Mouse (Mus musculus) CH12.LX (cell line): ENCODE data around the gene Lrguk. TPM values are rescaled to one million over a fixed set of nuclear protein-coding genes. Genes with fewer than 3 reads are reported as not detected.

Experiments
- DNase-seq: peaks from one replicate; pipeline ENCODE4 v3.0.0-alpha.2; 2013; ENCODE audit errors: extremely low read depth
- H3K27ac ChIP-seq: 2 replicates; pipeline ENCODE4 v1.5.1; 2012; ENCODE audit warnings: low read depth, mild to moderate bottlenecking, control low read depth, moderate library complexity; ENCODE audit not compliant: insufficient read depth
- H3K27me3 ChIP-seq: replicated peaks from 2 replicates; pipeline ENCODE3; 2012; ENCODE audit warnings: inconsistent platforms
- H3K36me3 ChIP-seq, 2 experiments: replicated peaks in 1 of 2; 2 replicates each; pipeline versions ENCODE3 to v1.6.1; 2012; ENCODE audit warnings: inconsistent platforms in 1 of 2, low read length in 1 of 2, mild to moderate bottlenecking in 1 of 2, mixed read lengths in 1 of 2, moderate library complexity in 1 of 2; ENCODE audit not compliant: control insufficient read depth in 1 of 2, insufficient read depth in 1 of 2
- H3K4me1 ChIP-seq, 2 experiments: 2 replicates each; pipeline ENCODE4 v1.6.1; 2012; ENCODE audit warnings: inconsistent platforms in 1 of 2, moderate library complexity in 1 of 2; ENCODE audit not compliant: insufficient read depth in 2 of 2, control insufficient read depth in 1 of 2
- H3K4me2 ChIP-seq: 2 replicates; pipeline ENCODE4 v1.6.1; 2012; ENCODE audit warnings: low read depth, mild to moderate bottlenecking, control low read depth; ENCODE audit not compliant: poor library complexity, insufficient read depth, severe bottlenecking
- H3K4me3 ChIP-seq, 3 experiments: fragments of 150-350 bp in 1 of 3; sonication (generic) in 1 of 3; replicated peaks in 1 of 3; 2 replicates each; pipeline versions ENCODE3 to v1.5.1; 2011 to 2012; ENCODE audit warnings: low read depth in 2 of 3, low read length in 2 of 3, mild to moderate bottlenecking in 2 of 3, moderate library complexity in 2 of 3, control low read depth in 1 of 3, improper control_type of control experiment in 1 of 3, inconsistent platforms in 1 of 3, mixed read lengths in 1 of 3; ENCODE audit not compliant: poor library complexity in 1 of 3
- H3K79me2 ChIP-seq: replicated peaks from 2 replicates; pipeline ENCODE4 v1.6.1; 2012; ENCODE audit warnings: mild to moderate bottlenecking, moderate library complexity; ENCODE audit not compliant: control insufficient read depth, poor library complexity, insufficient read depth, severe bottlenecking; ENCODE audit errors: extremely low read depth
- H3K9ac ChIP-seq: 2 replicates; pipeline ENCODE4 v1.6.1; 2012; ENCODE audit warnings: low read depth, mild to moderate bottlenecking, control low read depth, moderate library complexity; ENCODE audit not compliant: insufficient read depth
- H3K9me3 ChIP-seq: replicated peaks from 2 replicates; pipeline ENCODE3; 2012; ENCODE audit warnings: low read length, inconsistent platforms, mixed read lengths
- BHLHE40 ChIP-seq: IDR thresholded peaks from 2 replicates; pipeline ENCODE4 v1.6.1; 2011; ENCODE audit warnings: mild to moderate bottlenecking, low read depth, low read length, improper control_type of control experiment
- E2F4 ChIP-seq: IDR thresholded peaks from 2 replicates; pipeline ENCODE4 v1.6.1; 2011; ENCODE audit warnings: low read depth, low read length, improper control_type of control experiment; ENCODE audit not compliant: insufficient replicate concordance
- ELF1 ChIP-seq: IDR thresholded peaks from 2 replicates; pipeline ENCODE4 v1.6.1; 2014; ENCODE audit warnings: low read depth, mild to moderate bottlenecking, inconsistent platforms, low read length, improper control_type of control experiment
- EP300 ChIP-seq: IDR thresholded peaks from 2 replicates; pipeline ENCODE4 v1.6.1; 2011; ENCODE audit warnings: low read length, improper control_type of control experiment
- ETS1 ChIP-seq: conservative IDR thresholded peaks from 2 replicates; pipeline ENCODE4 v1.6.1; 2012; ENCODE audit warnings: low read depth, mild to moderate bottlenecking, inconsistent platforms, low read length, improper control_type of control experiment, moderate library complexity
- GABPA ChIP-seq: IDR thresholded peaks from 2 replicates; pipeline ENCODE4 v1.6.1; 2012; ENCODE audit warnings: low read depth, low read length, improper control_type of control experiment, inconsistent platforms; ENCODE audit not compliant: insufficient replicate concordance
- IRF4 ChIP-seq: IDR thresholded peaks from 2 replicates; pipeline ENCODE4 v1.6.1; 2014; ENCODE audit warnings: low read depth, mild to moderate bottlenecking, inconsistent platforms, low read length, improper control_type of control experiment
- JUN ChIP-seq: IDR thresholded peaks from 2 replicates; pipeline ENCODE4 v1.6.1; 2011; ENCODE audit warnings: low read depth, mild to moderate bottlenecking, low read length, improper control_type of control experiment, moderate library complexity; ENCODE audit not compliant: insufficient read depth
- JUND ChIP-seq: conservative IDR thresholded peaks from 2 replicates; pipeline ENCODE4 v1.6.1; 2011; ENCODE audit warnings: low read depth, low read length, improper control_type of control experiment
- MAFK ChIP-seq: IDR thresholded peaks from 2 replicates; pipeline ENCODE4 v1.6.1; 2011; ENCODE audit warnings: low read length, improper control_type of control experiment; ENCODE audit not compliant: insufficient replicate concordance
- MAX ChIP-seq: IDR thresholded peaks from 2 replicates; pipeline ENCODE4 v1.6.1; 2011; ENCODE audit warnings: low read length, improper control_type of control experiment
- MAZ ChIP-seq: IDR thresholded peaks from 2 replicates; pipeline ENCODE4 v1.6.1; 2012; ENCODE audit warnings: low read depth, mild to moderate bottlenecking, inconsistent platforms, low read length, improper control_type of control experiment, moderate library complexity
- MEF2A ChIP-seq: IDR thresholded peaks from 2 replicates; pipeline ENCODE4 v1.6.1; 2014; ENCODE audit warnings: low read depth, mild to moderate bottlenecking, inconsistent platforms, low read length, improper control_type of control experiment, borderline replicate concordance
- MXI1 ChIP-seq: IDR thresholded peaks from 2 replicates; pipeline ENCODE4 v1.6.1; 2011; ENCODE audit warnings: mild to moderate bottlenecking, low read depth, low read length, improper control_type of control experiment
- MYC ChIP-seq: IDR thresholded peaks from 2 replicates; pipeline ENCODE4 v1.6.1; 2011; ENCODE audit warnings: low read depth, mild to moderate bottlenecking, improper control_type of control experiment, low read length
- PAX5 ChIP-seq: IDR thresholded peaks from 2 replicates; pipeline ENCODE4 v1.6.1; 2012; ENCODE audit warnings: low read length, inconsistent platforms, mixed read lengths
- TBP ChIP-seq: conservative IDR thresholded peaks from 2 replicates; pipeline ENCODE4 v1.6.1; 2011; ENCODE audit warnings: low read depth, low read length, improper control_type of control experiment
- TCF12 ChIP-seq: IDR thresholded peaks from 2 replicates; pipeline ENCODE4 v1.6.1; 2014; ENCODE audit warnings: low read depth, mild to moderate bottlenecking, inconsistent platforms, low read length, improper control_type of control experiment
- USF2 ChIP-seq: conservative IDR thresholded peaks from 2 replicates; pipeline ENCODE4 v1.6.1; 2011; ENCODE audit warnings: low read depth, low read length, improper control_type of control experiment
- ZC3H11A ChIP-seq: IDR thresholded peaks from 2 replicates; pipeline ENCODE4 v1.6.1; 2012; ENCODE audit warnings: low read depth, mild to moderate bottlenecking, inconsistent platforms, low read length, improper control_type of control experiment
- ZKSCAN1 ChIP-seq: IDR thresholded peaks from 2 replicates; pipeline ENCODE4 v1.6.1; 2012; ENCODE audit warnings: low read depth, inconsistent platforms, low read length, improper control_type of control experiment, borderline replicate concordance
- ZMIZ1 ChIP-seq: IDR thresholded peaks from 2 replicates; pipeline ENCODE4 v1.6.1; 2012; ENCODE audit warnings: low read depth, mild to moderate bottlenecking, inconsistent platforms, low read length, improper control_type of control experiment
- ZNF384 ChIP-seq: IDR thresholded peaks from 2 replicates; pipeline ENCODE4 v1.6.1; 2012; ENCODE audit warnings: low read depth, low read length, improper control_type of control experiment, inconsistent platforms
- dilution Hi-C: fragments of 300-500 bp; cut with MboI; formaldehyde crosslinking; loops from 2 replicates; pipeline ENCODE4 v1.14.3; 2020; ENCODE audit warnings: low sequenced_read_pairs; ENCODE audit not compliant: extremely low pct_unique_long_range_greater_than_20kb, extremely low pct_ligation_motif_present
- in situ Hi-C: fragments of 300-500 bp; cut with MboI; formaldehyde crosslinking; loops from 3 replicates; pipeline ENCODE4 v1.14.3; 2019; ENCODE audit warnings: low sequenced_read_pairs, low pct_ligation_motif_present, low pct_unique_long_range_greater_than_20kb, mixed read lengths
- polyA plus RNA-seq: library from polyadenylated mRNA; unstranded; fragments of >175 nt; gene quantifications from 2 replicates; pipeline ENCODE4 v1.2.1, GENCODE M21; 2012; ENCODE audit warnings: low read depth; ENCODE audit not compliant: insufficient read length
- total RNA-seq, 2 experiments: library from RNA; depleted of rRNA; stranded (reverse); fragments of 300-350 nt in 1 of 2; fragments of >200 nt in 1 of 2; gene quantifications; 2 replicates each; pipeline ENCODE4 v1.2.3; 2012 to 2014

Gene Lrguk
- total and polyA plus RNA-seq, 3 experiments, result 0.85 to 1.6 (median 1.1) TPM

GRCm38 (mm10) chr6:34083471-34083870 lies 54.2 kb downstream of the Lrguk start:
- Histone ChIP-seq H3K79me2 (no peaks in the 10 kb centered on the region), H3K27me3 (no peaks in the 10 kb centered on the region), H3K4me1 (peaks cover 0 to 2% of the 10 kb centered on the region in 2 experiments; a peak in 1 of 4 replicates), H3K4me2 (no peak overlapping the region), H3K36me3 (no peaks in the 10 kb centered on the region), H3K27ac (no peak overlapping the region), H3K9me3 (no peaks in the 10 kb centered on the region), H3K9ac (no peak overlapping the region), H3K4me3 (no peak overlapping the region)
- in situ Hi-C loops, result no loop called here
- TF ChIP-seq MEF2A (no peak), ELF1 (no peak), USF2 (no peak), PAX5 (no peak), BHLHE40 (no peak), JUN (no peak), ZMIZ1 (no peak), MXI1 (no peak)
- DNase-seq, result no peak
- dilution Hi-C loops, result no loop called here

GRCm38 (mm10) chr6:34087701-34088100 lies 58.5 kb downstream of the Lrguk start:
- Histone ChIP-seq H3K4me3 (no peak overlapping the region), H3K4me1 (peaks cover 5 to 6% of the 10 kb centered on the region in 2 experiments), H3K79me2 (no peaks in the 10 kb centered on the region), H3K4me2 (no peak overlapping the region), H3K27me3 (no peaks in the 10 kb centered on the region), H3K36me3 (no peaks in the 10 kb centered on the region), H3K9ac (no peak overlapping the region), H3K9me3 (no peaks in the 10 kb centered on the region), H3K27ac (no peak overlapping the region)
- dilution Hi-C loops, result no loop called here
- DNase-seq, result no peak
- TF ChIP-seq MAZ (no peak), IRF4 (no peak), GABPA (no peak), MAFK (no peak), ZKSCAN1 (no peak), TCF12 (no peak), E2F4 (no peak), TBP (no peak), MAX (no peak), ZC3H11A (no peak), EP300 (no peak), ETS1 (no peak), ZNF384 (no peak), MYC (no peak), JUND (no peak), USF2 (no peak)
- in situ Hi-C loops, result no loop called here
